Mouse (Mus musculus): ENCODE measurements at regions not wholly inside any gene's neighbourhood (a gene's known extent, or its start where the extent isn't known, plus 50 kb on each side); places are given as distances from the start of the nearest gene placed in this dataset.

GRCm38 (mm10) chr1:61187381-61188100 is 209.8 kb downstream of the Icos start:
- DNase-seq = no peak

DNA sequence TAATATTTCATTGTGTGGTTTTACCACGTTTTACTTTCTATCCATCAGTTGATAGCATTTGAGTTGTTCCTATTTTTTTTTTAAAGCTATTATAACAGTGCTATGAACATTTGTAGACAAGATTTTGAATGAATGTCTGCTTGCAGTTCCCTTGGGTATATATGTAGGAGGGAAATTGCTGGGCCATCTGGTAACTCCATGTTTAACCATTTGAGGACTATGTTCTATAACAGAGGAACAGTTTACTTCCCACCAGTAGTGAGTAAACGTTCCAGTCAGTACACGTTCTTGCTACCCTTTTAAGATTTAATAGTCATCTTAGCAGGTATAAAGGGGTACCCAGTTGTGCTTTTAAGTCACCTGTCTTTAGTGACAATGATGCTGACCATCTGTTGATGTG is 213.2 kb downstream of the Icos start:
- no peak for DNase-seq

DNA sequence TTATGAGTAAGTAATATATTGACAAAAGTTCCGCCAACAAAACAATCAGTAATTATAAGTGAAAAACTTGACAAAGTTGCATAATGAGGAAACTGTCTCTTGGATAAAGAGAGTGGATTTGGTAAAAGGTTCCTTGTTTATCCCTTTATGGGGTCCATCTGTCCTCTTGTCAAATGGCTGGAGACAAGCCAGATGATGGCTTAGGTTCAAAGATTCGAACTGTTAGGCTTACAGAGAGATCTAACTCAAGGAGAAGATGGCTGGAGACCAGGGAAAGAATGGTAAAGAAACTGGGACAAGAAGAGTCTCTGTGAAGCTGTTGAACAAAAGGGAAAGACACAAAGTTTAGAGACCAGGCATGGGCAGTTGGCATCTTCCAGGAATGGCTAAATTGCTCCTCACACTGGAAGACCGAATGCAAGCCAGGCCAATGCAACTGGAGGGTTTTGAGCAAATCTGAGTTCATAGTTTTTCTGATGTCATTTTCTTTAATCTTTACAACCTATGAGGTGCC is 220.9 kb downstream of the Icos start:
- DNase-seq = no peak

GRCm38 (mm10) chr1:61201006-61201405 is 223.3 kb downstream of the Icos start:
- no peak for DNase-seq

DNA sequence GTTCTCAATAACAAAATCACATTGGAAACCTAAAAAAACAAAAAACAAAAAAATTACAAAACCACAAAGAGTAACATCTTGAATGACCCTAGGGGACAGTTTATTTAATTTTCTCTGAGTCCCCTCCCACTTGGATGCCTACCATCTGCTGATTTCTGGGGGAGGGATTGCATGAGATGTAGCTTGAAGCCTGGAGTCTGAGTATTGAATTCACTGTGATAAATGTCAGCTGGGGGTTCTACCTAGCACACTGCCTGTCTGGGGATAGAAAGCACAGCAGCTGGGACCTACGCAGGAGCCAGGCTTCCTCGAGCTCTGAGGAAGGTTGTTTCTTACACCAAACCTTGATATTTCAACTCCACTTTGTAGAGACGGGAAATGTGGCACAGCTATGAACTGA is 224.4 kb downstream of the Icos start:
- no peak for DNase-seq

DNA sequence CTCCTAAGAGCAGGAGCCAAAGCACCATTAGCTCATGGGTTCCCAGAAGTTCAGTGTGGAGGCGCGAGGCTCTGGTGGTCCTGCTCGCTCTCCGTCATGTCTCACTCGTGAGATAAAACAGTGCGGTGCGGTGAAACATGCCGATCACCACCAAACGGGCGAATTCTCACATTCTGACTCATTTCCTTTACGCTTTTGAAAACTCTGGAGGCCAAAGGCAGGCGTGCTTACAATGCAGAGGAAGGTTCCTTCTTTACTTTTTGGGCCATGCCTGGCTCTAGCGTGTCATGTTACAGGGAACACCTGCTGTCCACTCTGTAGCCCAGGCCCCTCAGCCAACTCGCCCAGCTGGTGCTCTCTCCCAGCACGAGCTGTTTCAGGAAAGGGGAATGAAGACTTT is 225.4 kb downstream of the Icos start:
- peak; percentile 34 to 41 for DNase-seq

GRCm38 (mm10) chr1:61203612-61204011 is 225.9 kb downstream of the Icos start:
- DNase-seq = no peak

- DNase-seq = no peak
These were observed 227.4 kb downstream of the Icos start for GRCm38 (mm10) chr1:61205137-61205536.

- no peak for DNase-seq
These were observed 229.2 kb downstream of the Icos start for GRCm38 (mm10) chr1:61206861-61207380.

DNA sequence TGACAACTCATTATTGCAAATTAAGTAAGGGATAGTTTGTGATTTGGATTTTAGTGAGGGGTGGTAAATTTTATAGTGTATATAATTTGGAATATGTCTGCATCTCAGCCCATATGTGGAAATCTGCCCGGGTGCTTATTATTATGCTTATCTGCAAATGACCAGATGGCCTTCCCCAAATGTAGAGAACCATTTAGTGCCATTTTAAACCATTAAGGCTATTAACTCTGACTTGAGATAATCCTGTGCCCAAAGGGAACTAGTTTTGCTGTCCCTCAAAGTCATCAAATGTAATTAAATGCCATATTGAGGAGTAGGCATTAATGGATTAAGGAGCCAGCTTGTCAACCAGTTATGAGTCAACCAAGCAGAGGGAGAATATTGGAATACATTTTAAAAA is 230.7 kb downstream of the Icos start:
- no peak for DNase-seq

DNA sequence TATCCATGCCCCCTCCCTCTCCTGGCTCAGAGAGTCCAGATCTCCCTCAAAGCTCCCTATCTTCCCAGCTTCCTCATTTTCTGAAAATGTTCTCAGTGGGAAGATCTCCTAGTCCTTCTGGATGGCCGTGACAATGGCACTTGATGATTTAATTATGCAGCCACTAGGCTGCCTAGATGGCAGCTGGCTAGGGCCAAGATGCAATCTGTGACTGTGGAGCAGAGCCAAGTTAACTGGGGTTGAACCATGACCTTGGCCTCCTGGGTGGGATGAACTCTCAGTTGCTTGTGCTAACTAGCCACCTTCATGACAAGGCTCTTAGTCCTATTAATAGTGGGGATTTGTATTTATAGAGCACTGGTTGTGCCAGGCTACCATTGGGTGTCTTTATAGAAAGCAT is 243.4 kb downstream of the Icos start:
- DNase-seq = peak in 1 of 2 experiments; percentile 6

DNA sequence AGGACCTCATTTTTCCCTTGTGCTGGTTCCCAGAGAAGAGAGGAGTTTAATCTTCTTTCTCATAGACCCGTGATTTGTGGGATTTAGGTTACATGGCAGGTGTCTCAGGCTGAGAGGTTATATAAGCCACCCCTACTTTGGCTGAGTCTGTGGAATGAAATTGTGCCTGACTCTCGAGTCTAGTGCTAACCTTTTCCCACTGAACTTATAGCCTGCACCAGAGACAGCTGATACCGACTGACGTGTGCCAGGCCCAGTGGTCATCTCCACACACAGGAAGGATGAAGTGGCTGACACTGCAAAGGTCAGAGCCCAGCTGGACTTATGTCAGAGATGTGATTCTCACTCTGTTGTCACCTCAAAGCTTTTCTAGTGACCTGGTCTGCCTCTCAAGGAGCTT is 251.2 kb downstream of the Icos start:
- no peak for DNase-seq

DNA sequence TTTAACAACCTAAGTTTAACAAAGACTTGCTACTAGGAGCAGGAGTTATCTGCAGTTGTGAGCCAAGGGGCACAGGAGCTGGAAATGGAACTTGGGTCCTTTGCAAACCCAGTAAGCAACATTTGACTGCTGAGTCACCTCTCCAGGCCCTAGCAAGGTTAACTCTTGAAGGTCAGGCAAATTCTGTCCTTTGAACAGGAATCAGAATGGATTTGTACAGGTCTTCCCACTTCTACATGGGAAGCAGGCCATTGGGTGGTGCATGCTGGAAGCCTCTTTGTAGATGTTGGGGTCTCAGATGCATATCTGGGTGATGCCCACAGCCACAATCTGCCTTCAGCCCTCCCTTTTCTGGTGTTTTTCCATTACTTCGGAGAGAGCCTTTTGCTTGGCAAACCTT is 255.3 kb downstream of the Icos start:
- DNase-seq = no peak

DNA sequence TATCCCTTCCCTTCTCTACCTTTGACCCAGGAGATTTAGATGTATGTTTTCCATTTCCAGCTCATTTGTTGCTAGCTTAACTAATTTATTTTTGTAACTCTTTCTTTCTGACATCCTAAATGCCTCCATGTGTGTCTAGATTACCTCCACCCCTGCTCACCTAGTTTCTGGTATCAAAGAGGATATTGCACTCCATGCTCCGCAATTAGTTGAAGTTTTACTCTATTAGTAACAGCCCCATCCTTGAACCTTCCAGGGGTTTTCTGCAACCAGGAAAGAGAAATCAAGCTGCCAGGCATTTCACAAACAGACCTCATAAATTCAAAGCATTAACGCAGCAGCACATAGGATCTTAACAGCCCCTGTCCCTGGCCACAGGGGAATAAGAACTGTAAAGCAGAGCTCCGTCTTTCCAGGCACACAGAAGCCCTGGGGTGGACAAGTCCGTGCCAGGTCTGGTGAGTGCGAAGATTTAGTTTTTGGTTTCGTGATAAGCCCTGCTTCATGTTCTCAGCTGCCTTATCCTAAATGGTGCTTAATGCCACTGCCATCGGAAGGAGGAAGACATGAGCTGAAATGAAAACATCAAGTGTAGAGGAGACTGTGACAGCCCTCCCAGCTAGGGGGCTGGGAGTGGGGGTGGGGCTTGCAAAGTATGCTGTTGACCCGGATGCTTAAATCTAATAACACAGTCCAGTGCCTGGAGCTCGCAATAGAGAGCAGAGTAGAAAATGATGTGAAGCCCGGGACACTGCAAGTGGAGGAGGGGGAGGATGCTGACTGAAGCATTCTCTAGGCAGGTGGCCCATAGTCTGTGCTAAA is 256.0 kb downstream of the Icos start:
- DNase-seq = peak in 1 of 2 experiments; percentile 2

GRCm38 (mm10) chr1:61234298-61234682 is 256.6 kb downstream of the Icos start:
- no peak for DNase-seq

GRCm38 (mm10) chr1:61236511-61236910 is 258.8 kb downstream of the Icos start:
- no peak for DNase-seq

- DNase-seq = no peak
These were observed 260.9 kb downstream of the Icos start for GRCm38 (mm10) chr1:61238668-61239067.

GRCm38 (mm10) chr1:61257561-61257960 is 279.8 kb downstream of the Icos start:
- no peak for DNase-seq

GRCm38 (mm10) chr1:61263466-61263865 is 285.7 kb downstream of the Icos start:
- DNase-seq = no peak

DNA sequence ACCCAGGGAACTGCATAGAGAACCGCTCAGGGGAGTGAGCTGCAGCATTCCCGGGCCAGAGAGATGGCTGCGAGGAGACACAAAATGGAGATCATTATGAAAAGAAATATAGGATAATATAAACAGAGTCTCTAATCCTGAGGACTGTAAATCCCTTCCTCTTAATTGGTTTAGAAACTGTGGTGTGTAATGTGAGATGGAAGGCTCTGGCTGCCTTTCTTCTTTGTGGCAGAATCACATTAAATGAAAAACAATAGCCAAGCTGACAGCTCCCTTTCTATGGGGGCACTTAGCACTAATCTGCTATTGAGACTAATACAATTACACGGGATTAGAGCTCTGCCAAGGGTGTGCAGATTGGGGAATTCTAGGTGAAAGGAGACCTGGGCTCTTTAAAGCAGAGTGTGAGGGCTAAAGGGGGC is 288.0 kb downstream of the Icos start:
- no peak for DNase-seq

DNA sequence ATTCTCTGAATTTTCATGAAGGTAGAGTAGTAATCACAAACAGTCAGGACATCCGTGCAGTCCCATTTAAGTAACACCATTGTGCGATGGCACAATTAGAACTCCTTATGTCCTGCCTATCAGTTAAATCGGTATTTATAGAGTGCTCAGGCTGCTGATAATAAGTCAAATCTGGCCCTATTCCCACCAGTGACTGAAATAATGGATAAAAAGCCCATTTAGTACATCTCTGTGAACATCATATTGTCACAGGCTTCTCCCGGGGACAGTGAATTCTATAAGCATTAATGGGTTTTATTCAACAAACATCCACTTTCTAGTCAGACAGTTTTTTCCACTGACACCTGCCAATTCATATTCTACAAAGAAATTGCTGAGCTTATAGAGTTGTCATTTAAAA is 296.1 kb downstream of the Icos start:
- DNase-seq = no peak

DNA sequence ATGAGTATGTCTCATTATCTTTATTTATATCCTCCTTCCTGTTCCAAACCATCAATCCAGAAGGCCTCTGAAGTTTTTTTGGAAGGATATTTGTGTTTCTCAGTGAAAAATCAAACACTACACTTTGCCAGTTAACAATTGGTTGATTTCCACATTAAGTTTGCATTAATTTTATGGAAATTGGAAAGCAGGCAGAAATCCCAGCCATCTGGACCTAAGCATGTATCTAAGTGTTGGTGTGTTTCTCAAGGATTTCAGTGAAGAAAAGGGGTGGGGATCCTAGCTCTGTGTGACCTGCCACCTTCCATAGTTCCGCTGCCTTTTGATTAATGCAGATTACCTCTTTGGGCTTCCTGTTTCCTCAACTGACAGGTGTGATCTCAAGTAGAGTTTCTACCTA is 296.5 kb downstream of the Icos start:
- no peak for DNase-seq

GRCm38 (mm10) chr1:61277170-61277710 is 299.5 kb downstream of the Icos start:
- no peak for DNase-seq

DNA sequence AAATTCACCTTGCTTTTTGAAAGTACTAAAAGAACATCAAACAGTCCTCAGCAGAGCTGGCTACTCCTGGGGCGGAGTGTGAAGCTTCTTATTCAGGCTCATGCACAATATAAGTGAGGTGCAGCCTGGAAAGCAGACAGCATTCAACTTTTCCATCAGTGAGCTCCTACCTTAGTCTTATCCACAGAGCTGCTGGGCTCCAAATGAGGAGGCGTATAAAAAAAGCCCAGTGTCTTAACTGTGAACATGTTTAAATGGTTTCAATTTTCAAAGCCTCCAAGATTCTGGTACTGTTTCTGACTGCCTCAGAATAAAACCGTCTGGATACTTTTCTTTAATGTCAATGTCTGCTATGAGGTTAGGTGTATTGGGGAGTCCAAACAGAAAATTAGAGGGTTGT is 310.5 kb downstream of the Icos start:
- DNase-seq = no peak
